Mouse (Mus musculus) inflammation-experienced regulatory T-cells, adult 6 months (primary cell): ENCODE data around the gene Arl5c. TPM values are rescaled to one million over a fixed set of nuclear protein-coding genes. Genes with fewer than 3 reads are reported as not detected.

Source experiments
- ATAC-seq: one replicate; pipeline ENCODE4 v1.8.0; 2017
- polyA plus RNA-seq, 3 experiments: library from polyadenylated mRNA; unstranded; fragments of 100-300 nt; shearing (Covaris generic); gene quantifications; one replicate each; pipeline ENCODE4 v1.2.1; 2017

Gene Arl5c
- 10 to 100 TPM; 43.8 to 60.5 (median 53.2) TPM for polyA plus RNA-seq

DNA sequence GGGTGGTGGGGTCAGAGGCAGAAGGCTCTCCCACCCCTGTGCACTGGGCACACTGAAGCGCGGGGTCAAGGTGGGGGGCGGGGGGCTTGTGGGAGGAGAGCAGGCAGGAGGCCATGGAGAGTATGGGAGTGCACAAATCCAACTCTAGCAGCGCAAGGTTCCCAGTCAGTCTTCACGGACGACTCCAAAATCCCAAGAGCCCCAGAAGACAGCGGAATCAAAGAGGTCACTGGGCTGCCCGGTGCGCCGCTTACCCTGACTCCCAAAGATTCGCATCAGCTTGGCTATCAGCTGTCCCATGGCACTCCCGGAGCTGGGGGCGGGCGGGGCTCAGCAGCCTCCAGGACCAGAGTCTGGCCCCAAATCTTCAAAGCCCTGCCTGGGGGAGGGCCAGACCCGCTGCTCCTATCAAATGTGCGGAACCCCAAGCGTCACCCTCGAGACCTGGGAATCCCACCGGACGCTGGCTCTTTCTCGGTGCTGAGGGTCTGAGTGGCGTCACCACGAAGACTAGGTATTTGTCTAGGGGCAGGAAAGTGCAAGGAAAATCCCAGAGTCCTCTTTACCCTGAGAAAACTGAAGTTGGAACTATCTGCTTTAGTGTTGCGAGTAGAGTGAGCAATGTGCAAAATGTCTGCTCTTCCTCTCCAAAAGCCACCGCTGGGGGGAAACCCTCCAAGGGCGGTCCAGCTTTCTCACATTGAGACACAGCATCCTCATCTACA lies at the start of gene Arl5c:
Gene Arl5c, minus strand, starts transcription at position 618 of the 725 bp plus-strand sequence.
- peak; percentile 27 for ATAC-seq

DNA sequence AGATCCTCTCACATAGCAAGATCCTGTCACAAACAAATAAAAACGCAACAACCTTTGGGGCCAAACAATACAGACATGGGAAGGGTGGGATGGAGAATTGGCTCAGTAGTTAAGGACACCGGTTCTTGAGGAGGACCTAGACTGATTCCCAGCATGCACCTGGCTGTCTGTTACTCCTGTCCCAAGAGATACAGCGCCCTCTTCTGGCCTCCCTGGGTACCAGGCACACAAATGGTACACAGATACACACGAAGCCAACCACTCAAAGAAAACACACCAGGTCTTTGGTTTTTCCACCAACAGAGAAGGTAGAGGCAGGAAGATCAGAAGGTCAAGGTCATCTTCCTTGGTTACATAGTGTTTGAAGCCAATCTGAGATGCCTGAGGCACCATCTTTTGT lies 49.6 kb upstream of the Arl5c start:
- no peak for ATAC-seq

DNA sequence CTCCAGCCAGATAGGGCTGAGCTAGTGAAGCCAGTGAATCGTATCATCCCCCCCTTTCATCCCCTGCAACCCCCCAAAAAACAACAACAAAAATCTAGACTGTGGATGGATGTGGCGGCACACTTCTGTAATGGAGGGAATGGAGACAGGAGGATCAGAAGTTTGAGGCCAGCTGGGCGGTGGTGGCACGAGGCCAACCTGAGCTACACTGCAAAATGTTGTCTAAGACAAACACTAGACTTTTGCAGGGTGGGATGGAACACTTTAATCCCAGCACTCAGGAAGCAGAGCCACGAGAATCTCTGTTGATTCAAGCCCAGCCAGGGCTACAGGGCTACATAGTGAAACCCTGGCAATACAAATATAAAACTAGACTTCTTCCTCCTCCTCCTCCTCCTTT lies 48.1 kb upstream of the Arl5c start:
- no peak for ATAC-seq

DNA sequence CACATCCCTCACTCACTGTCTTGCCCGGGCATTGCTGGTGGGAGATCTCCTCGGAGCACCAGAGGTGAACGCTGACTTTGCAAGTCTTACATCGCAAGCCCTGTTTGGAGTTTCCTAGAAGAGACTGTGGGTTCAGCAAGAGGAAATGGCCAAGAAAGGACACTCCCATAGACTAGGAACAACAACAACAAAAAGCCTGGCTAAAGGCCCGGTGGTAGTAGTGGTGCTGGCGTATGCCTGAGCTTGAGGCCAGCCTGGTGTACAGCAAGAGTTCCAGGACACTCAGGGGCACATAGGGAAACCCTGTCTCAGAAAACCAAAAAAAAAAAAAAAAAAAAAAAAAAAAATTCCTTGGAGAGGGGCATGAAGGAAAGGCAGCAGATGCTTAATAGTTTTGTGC lies 46.8 kb upstream of the Arl5c start:
- ATAC-seq = no peak

- ATAC-seq = no peak
Observed at GRCm38 (mm10) chr11:98040975-98041374, 45.0 kb upstream of the Arl5c start.

- no peak for ATAC-seq
Observed at GRCm38 (mm10) chr11:98037871-98038270, 41.9 kb upstream of the Arl5c start.

GRCm38 (mm10) chr11:98035977-98036377 lies 40.0 kb upstream of the Arl5c start:
- ATAC-seq = no peak

DNA sequence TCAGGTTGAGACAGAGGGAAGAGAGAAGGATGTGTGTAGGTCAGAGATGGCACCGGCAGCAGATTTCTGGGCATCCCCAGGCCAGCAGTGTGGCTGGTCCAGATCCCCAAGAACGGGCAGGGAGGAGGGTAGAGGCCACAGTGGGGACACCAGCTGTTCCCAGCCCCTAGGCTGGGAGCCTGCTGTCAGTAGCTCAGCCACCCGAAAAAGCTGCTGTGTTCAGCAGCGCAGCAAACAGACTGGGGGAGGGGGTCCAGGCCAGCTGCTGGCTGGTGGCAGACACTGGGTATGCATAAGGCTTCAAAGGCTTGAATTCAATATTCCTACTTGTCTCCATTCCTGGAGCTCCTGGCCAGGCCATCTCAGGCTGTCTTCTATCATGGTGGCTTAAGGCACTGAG lies 38.9 kb upstream of the Arl5c start:
- ATAC-seq = no peak

GRCm38 (mm10) chr11:98034061-98034460 lies 38.1 kb upstream of the Arl5c start:
- ATAC-seq = no peak

DNA sequence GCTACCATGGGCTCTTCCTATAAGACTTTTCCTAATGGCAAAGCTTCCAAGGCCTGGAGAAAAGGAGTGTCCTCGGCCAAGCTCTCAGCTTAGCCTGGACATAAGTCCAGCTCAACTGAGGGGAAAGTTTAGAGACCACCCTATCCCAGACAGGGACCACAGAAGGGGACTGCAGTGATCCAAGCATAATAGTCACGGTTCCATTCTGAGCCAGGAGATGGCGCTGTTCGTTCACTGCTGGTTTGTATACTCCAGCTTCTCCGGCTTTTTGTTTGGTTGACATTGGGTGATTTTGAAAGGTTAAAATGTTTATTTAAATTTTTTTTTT lies 35.4 kb upstream of the Arl5c start:
- ATAC-seq = no peak

DNA sequence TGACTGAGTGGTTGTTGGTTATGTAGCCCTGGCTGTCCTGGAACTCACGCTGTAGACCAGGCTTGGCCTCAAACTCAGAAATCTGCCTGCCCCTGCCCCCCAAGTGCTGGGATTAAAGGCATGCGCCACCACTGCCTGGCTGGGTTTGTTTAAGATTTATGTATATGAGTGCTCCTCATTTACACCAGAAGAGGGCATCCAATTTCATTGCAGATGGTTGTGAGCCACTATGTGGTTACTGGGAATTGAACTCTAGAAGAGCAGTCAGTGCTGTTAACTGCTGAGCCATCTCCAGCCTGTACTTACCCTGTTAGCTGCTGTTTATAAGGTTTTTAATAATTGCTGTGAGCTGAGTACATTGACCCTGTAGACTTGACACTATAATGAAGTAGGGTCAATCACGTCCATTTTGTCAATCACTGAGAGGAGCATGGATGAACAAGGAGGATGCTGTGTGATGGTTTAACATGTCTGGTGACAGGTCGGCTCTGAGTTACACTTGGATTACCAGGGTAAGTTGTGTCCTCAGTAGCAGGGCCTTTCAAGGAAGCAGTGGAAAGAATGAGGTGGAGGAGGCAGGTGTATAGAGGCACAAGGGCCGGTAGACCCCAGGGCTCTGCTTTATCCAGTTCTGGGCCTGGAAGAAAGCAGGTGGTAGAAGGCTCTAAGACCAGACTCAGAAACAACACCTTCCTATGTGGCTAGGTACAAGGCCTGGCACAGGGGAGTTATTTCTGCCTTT lies 34.9 kb upstream of the Arl5c start:
- ATAC-seq = no peak

GRCm38 (mm10) chr11:98027785-98028184 lies 31.8 kb upstream of the Arl5c start:
- no peak for ATAC-seq

DNA sequence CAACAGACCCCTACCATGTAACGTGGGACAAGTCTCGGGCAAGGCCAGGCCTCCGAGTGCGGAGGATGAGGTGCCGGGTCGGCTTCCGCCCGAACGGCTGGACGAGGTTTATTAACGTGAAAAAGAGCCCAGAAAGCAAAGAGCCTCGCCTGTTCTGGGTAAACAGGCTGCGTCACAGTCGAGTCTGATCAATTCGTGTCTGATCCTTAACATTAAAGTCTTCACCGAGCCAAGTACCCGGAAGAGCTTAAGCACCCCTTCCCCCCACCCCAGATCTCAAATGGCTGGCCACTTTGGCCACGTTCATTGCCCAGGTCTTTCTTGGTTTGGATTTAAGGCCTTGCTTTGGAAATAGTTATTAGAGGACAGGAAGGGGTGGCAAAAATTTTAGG lies 31.3 kb upstream of the Arl5c start:
- peak; percentile 14 for ATAC-seq

- ATAC-seq = peak; percentile 76
Observed at GRCm38 (mm10) chr11:98026570-98027296, 30.8 kb upstream of the Arl5c start, which contains the start of gene Rpl19. TSS of gene Rpl19 (plus strand) at chr11:98026710.

GRCm38 (mm10) chr11:98026248-98026569 lies 30.2 kb upstream of the Arl5c start:
- no peak for ATAC-seq

DNA sequence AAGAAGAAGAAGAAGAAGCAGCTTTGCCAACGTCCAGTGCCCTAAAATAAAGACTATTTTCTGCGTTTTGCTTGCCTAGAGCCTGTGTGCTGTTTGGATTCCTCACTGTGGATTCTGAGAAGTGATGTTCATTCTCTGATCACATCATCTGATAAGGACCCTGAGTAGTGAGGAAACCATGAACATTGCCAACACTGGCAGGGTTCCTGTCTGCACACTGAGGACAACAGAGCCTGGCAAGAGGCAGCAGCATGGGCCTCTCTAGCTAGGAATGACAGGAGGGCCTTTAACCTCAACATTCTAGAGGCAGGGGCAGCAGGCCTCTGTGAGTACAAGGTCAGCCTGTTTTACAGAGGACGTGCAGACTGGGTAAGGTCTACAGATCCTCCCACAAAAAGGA lies 28.5 kb upstream of the Arl5c start:
- ATAC-seq = no peak

DNA sequence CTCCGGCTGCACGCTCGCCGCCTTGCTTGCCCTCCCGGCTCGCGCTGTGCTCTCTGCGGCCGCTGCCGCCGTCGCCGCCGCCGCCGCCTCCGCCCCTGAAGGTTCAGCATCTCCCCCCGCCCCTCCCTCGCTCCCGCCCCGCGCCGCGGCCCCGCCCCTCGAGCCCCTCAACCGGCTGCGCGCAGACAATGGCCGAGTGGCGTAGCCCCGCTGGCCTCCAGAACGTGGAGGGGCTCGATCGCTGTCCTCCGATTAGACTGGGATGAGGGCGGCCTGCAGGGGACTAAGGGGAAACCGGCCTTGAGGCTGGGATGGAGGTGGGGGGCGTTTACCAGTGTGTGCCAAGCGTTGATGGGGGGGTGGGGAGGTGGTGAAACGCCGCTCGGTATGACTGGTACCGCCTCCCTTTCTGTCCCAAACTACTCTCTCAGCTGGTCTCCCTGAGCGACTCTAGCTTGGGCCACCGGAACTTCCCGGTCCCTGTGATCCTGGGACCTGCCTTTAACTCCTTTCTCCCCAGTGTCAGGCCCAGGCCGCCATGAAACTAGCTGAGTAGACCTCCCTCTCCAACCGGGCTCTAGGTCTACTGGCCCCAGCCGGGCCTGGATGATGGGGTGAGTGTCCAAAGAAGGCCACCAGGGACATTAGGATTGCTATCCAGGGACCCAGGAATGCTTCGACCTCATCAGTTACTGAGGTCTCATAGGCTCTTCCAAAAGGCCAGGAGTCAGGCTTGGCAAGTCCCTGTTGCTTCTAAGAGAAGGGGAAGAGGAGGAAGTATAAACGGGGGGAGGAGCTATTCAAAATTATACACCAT lies 26.8 kb upstream of the Arl5c start, which contains the start of gene Cacnb1:
Gene Cacnb1, minus strand, starts transcription at position 480 of the 817 bp plus-strand sequence.
- ATAC-seq = no peak

DNA sequence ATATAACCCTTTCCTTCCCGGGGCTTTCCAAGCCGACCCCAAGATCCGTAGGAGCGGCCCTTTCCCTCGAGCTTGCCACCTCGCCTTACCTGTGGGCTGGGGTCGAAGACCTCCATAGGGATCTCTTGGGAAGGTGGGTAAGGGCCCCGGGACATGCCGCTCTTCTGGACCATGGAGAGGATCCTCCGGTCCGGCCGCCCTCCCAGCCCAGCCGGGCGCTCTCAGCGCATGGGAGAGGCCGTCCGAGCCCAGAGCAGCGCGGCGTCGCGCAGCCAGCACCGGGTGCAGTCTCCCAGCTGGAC lies 26.2 kb upstream of the Arl5c start:
- ATAC-seq = no peak

DNA sequence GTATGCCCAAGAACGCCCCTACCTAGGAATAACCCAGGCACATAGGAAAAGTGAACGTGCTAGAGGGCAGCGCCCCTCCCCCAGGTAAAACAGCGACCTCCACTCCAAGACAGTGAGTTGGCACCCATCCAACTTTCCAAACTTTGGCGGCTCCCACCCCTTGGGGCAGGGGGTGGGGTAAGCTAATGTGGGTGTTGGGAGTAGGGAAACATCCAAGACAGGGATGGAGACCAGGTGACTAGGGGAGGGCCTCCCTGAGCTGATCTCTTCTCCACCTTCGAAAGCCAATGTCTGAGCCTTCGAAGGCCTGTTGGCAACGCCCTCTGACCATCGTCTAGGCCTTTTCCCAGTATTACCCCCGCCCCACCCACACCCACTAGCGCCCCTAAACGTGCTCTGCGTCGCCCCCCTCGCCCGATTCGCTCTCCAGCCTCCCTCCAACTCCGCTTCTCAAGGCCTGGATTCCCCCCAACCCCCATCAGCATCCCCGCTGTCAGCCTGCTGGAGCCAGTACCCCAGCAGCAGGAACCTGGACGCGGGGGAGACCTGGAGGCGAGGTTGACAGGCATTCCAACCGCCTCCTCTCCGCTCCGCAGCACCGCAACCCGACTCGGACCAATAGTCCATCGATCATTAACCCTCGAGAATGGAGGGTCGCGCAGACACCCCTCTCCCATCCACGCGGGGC lies 25.7 kb upstream of the Arl5c start:
- ATAC-seq = no peak

GRCm38 (mm10) chr11:98021118-98021517 lies 25.1 kb upstream of the Arl5c start:
- ATAC-seq = no peak

DNA sequence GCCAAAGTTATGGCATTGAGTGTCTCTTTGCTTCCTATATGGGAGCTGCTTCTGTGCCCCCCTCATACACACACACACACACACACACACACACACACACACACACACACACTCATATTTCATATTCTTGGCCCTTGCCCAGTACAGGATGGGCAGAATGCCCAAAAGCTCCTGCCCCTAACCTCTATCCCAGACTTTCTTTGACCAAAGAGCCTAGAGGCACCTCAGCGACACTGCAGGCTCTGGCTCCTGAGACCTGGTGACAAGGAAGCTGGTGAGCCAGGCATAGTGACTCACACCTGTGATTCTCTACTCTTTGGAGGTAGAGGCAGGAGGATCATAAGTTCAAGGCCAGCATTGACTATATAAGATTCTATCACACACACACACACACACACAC lies 24.7 kb upstream of the Arl5c start:
- ATAC-seq = no peak

DNA sequence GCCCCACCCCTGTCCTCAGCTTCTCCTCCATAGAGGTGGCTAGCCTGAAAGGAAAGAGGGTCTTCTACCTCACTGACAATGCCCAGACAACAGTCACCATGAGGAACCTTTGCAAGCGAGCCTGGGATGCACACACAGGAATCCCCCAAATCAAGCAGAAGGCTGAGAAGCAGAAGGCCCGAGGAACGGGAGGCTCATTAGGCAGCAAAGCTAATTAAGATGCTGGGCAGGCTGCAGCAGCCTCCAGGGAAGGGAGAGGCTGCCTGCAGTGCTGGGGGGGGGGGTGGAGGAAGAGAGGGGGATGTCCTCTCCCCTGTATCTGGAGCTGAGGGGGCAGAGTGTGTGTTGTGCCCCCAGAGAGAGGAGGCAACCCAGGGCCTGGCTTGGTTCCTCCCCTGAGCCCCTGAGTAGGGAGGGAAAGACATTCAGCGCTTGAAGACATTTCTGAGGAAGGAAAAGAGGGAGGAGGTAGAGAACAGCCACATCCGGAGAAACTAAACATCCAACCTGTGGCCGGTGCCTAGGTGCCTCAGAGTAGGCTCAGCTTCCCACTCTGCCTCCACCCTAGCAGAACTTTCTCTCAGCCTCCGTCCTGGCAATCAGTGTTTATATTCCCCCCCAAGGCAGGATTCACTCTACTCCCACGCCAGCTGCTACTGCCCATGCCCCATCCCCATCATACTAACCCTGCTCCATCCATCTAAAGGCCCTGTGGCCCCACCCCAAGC lies 24.1 kb upstream of the Arl5c start:
- ATAC-seq = peak; percentile 69
